Mouse (Mus musculus) lung, embryonic 14.5 days (tissue): ENCODE data around the gene Tnni3k. TPM values are rescaled to one million over a fixed set of nuclear protein-coding genes. Genes with fewer than 3 reads are reported as not detected.

Experiments used
- ATAC-seq: fragments of 200-750 bp; cut with Nextera tagmentation; 2 replicates; pipeline ENCODE4 v1.8.0; 2017; ENCODE audit warnings: mild to moderate bottlenecking, moderate TSS enrichment, moderate library complexity; ENCODE audit not compliant: insufficient read depth
- DNase-seq: peaks from one replicate; pipeline ENCODE4 v3.0.0-alpha.2; 2015
- H3K27ac ChIP-seq: fragments of 300-500 bp; sonication (generic); 2 replicates; pipeline ENCODE4 v1.5.1; 2014; ENCODE audit warnings: low read depth, mild to moderate bottlenecking, moderate library complexity
- H3K27me3 ChIP-seq: fragments of 300-500 bp; sonication (generic); 2 replicates; pipeline ENCODE4 v1.6.1; 2014; ENCODE audit warnings: low read length, control low read depth; ENCODE audit not compliant: insufficient read depth
- H3K36me3 ChIP-seq: fragments of 300-500 bp; sonication (generic); 2 replicates; pipeline ENCODE4 v1.6.1; 2014; ENCODE audit warnings: control low read depth; ENCODE audit not compliant: insufficient read depth
- H3K4me1 ChIP-seq: fragments of 300-500 bp; sonication (generic); 2 replicates; pipeline ENCODE4 v1.6.1; 2014; ENCODE audit warnings: antibody characterized with exemption, control low read depth; ENCODE audit not compliant: insufficient read depth
- H3K4me2 ChIP-seq: fragments of 300-500 bp; sonication (generic); 2 replicates; pipeline ENCODE4 v1.6.1; 2014; ENCODE audit warnings: mild to moderate bottlenecking
- H3K4me3 ChIP-seq: fragments of 300-500 bp; sonication (generic); 2 replicates; pipeline ENCODE4 v1.5.1; 2014; ENCODE audit warnings: low read depth, low read length
- H3K9ac ChIP-seq: fragments of 300-500 bp; sonication (generic); 2 replicates; pipeline ENCODE4 v1.6.1; 2014
- H3K9me3 ChIP-seq: fragments of 300-500 bp; sonication (generic); 2 replicates; pipeline ENCODE4 v1.6.1; 2016; ENCODE audit warnings: low read depth, low read length, control low read depth
- CTCF ChIP-seq: IDR thresholded peaks from 2 replicates; pipeline ENCODE4 v1.5.1; 2016; ENCODE audit warnings: antibody characterized with exemption, low read depth
- WGBS: fragments of 180-500 bp; shearing (Covaris S2); extraction: QIAGEN DNeasy Blood & Tissue Kit; methylation state at CpG from one replicate; pipeline ENCODE4 v1.1.7; 2014; 5-methylcytosine and 5-hydroxymethylcytosine counted together
- polyA plus RNA-seq: library from polyadenylated mRNA; unstranded; fragments of >200 nt; fragmentation: Nextera tagmentation; extraction: Ambion mirVana; gene quantifications from 2 replicates; pipeline ENCODE4 v1.2.1, GENCODE M21; 2014

The Tnni3k gene
- polyA plus RNA-seq, 1 experiment from 2014 or later = not detected

GRCm38 (mm10) chr3:154816801-154817625, 238.2 kb downstream of the Tnni3k start:
- no peak overlapping the region for H3K4me3 ChIP-seq
- TF ChIP-seq CTCF = no peak
- no peak overlapping the region for H3K4me2 ChIP-seq
- no peaks in the 10 kb centered on the region for H3K9me3 ChIP-seq
- H3K27ac ChIP-seq = no peak overlapping the region
- H3K36me3 ChIP-seq = no peaks in the 10 kb centered on the region
- peak; percentile 22 for DNase-seq
- H3K4me1 ChIP-seq = no peaks in the 10 kb centered on the region
- ATAC-seq = peak; percentile 64; the same call in 1 of the 2 replicates
- no peaks in the 10 kb centered on the region for H3K27me3 ChIP-seq
- WGBS = 42% methylated on average over 19 of the region's 19 CpGs
- no peak overlapping the region for H3K9ac ChIP-seq

- no peak overlapping the region for H3K27ac ChIP-seq
- DNase-seq = no peak
- H3K27me3 ChIP-seq = no peaks in the 10 kb centered on the region
- WGBS = 65% methylated on average over 3 of the region's 3 CpGs
- no peak overlapping the region for H3K9ac ChIP-seq
- H3K9me3 ChIP-seq = no peaks in the 10 kb centered on the region
- H3K36me3 ChIP-seq = no peaks in the 10 kb centered on the region
- H3K4me2 ChIP-seq = no peak overlapping the region
- H3K4me3 ChIP-seq = no peak overlapping the region
- no peak for TF ChIP-seq CTCF
- H3K4me1 ChIP-seq = no peaks in the 10 kb centered on the region
- no peak for ATAC-seq
Observed at GRCm38 (mm10) chr3:154816231-154816630, 239.0 kb downstream of the Tnni3k start.

- no peak overlapping the region for H3K9ac ChIP-seq
- H3K9me3 ChIP-seq = no peaks in the 10 kb centered on the region
- H3K4me3 ChIP-seq = no peak overlapping the region
- no peaks in the 10 kb centered on the region for H3K36me3 ChIP-seq
- ATAC-seq (no peak), DNase-seq (no peak)
- H3K4me2 ChIP-seq = no peak overlapping the region
- no peak overlapping the region for H3K27ac ChIP-seq
- TF ChIP-seq CTCF = no peak
- 42% methylated on average over 2 of the region's 2 CpGs for WGBS
- no peaks in the 10 kb centered on the region for H3K27me3 ChIP-seq
- H3K4me1 ChIP-seq = no peaks in the 10 kb centered on the region
Observed at GRCm38 (mm10) chr3:154815606-154816005, 239.6 kb downstream of the Tnni3k start.

DNA sequence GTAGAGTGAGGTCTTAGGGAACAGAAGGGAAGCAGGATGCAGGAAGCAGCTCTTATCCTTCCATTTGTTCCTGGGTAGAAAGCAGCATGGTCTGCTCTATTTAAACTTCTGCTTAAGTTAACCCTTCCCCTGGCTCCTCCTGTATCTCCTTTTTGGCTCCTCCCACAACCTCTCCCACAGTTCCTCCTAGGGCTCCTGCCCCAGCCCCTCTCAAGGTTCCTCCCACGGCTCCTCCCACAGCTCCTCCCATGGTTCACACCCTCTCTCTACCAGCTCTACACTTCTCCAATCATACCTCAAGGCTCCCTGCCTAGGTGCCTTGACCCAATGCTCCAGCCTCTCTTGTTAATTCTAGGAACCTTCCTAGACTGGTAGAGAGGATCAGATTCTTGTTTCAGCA, 242.3 kb downstream of the Tnni3k start:
- no peaks in the 10 kb centered on the region for H3K36me3 ChIP-seq
- ATAC-seq = no peak
- H3K27ac ChIP-seq = no peak overlapping the region
- H3K9ac ChIP-seq = no peak overlapping the region
- no peak for DNase-seq
- no peaks in the 10 kb centered on the region for H3K9me3 ChIP-seq
- H3K4me2 ChIP-seq = no peak overlapping the region
- H3K27me3 ChIP-seq = no peaks in the 10 kb centered on the region
- H3K4me1 ChIP-seq = no peaks in the 10 kb centered on the region
- WGBS = 35% methylated on average over 1 of the region's 1 CpGs
- H3K4me3 ChIP-seq = no peak overlapping the region
- TF ChIP-seq CTCF = no peak

DNA sequence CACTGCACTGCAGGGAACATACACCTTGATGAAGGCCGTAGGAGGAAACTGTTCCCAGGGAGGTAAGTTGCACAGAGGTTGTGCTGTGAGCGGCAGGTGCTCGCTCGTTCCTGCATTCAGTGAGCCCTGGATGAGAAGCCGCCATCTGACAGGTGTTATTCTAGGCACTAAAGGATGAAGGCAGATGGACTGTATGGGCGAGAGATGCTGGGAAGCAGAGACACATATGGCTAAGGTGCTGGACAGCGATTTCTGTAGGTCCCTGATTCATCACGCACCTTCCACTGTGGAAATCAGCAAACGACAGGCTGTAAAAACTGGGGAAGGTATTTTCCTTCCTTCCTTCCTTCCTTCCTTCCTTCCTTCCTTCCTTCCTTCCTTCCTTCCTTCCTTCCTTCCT, 243.4 kb downstream of the Tnni3k start:
- no peak overlapping the region for H3K4me3 ChIP-seq
- H3K9me3 ChIP-seq = no peaks in the 10 kb centered on the region
- 45% methylated on average over 9 of the region's 9 CpGs for WGBS
- DNase-seq = no peak
- H3K27me3 ChIP-seq = no peaks in the 10 kb centered on the region
- no peak for TF ChIP-seq CTCF
- no peak overlapping the region for H3K27ac ChIP-seq
- no peak for ATAC-seq
- no peak overlapping the region for H3K4me2 ChIP-seq
- no peaks in the 10 kb centered on the region for H3K4me1 ChIP-seq
- no peaks in the 10 kb centered on the region for H3K36me3 ChIP-seq
- H3K9ac ChIP-seq = no peak overlapping the region

DNA sequence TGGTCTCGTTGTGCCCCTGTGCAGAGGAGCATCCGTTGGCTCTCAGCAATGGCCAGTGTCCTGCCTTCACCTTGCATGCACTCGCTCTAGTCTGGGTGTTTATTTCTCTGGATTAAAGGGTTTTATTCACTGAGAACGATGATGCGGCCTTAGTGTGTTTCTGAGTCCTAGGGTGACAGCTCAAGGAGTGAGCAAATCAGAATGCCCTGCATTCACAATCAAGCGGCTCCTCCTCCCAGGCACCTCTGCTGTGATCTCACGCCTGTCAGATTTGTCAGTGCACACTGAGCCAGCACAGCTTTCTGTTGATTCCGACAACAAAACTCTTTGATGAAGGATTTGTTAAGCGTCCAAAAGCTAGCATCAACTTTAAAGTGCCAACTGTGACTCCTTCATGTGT, 243.9 kb downstream of the Tnni3k start:
- Histone ChIP-seq H3K4me3 (no peak overlapping the region), H3K27ac (no peak overlapping the region), H3K27me3 (no peaks in the 10 kb centered on the region), H3K36me3 (no peaks in the 10 kb centered on the region), H3K4me2 (no peak overlapping the region), H3K4me1 (no peaks in the 10 kb centered on the region), H3K9ac (no peak overlapping the region), H3K9me3 (no peaks in the 10 kb centered on the region)
- 14% methylated on average over 9 of the region's 9 CpGs for WGBS
- ATAC-seq (no peak), DNase-seq (no peak)
- TF ChIP-seq CTCF = no peak

GRCm38 (mm10) chr3:154810273-154810870, 244.8 kb downstream of the Tnni3k start:
- Histone ChIP-seq H3K9me3 (no peaks in the 10 kb centered on the region), H3K4me1 (no peaks in the 10 kb centered on the region), H3K4me3 (no peak overlapping the region), H3K27me3 (no peaks in the 10 kb centered on the region), H3K36me3 (no peaks in the 10 kb centered on the region), H3K27ac (no peak overlapping the region), H3K9ac (no peak overlapping the region), H3K4me2 (no peak overlapping the region)
- DNase-seq = no peak
- no peak for ATAC-seq
- TF ChIP-seq CTCF = no peak
- 29% methylated on average over 7 of the region's 7 CpGs for WGBS
